Mouse (Mus musculus) retina, postnatal 7 days (tissue): ENCODE results near the gene Rapgef2.

Experiments
- DNase-seq: peaks from one replicate; pipeline ENCODE4 v3.0.0-alpha.2; 2012; ENCODE audit warnings: low read depth, low spot score

Rapgef2 gene

DNA sequence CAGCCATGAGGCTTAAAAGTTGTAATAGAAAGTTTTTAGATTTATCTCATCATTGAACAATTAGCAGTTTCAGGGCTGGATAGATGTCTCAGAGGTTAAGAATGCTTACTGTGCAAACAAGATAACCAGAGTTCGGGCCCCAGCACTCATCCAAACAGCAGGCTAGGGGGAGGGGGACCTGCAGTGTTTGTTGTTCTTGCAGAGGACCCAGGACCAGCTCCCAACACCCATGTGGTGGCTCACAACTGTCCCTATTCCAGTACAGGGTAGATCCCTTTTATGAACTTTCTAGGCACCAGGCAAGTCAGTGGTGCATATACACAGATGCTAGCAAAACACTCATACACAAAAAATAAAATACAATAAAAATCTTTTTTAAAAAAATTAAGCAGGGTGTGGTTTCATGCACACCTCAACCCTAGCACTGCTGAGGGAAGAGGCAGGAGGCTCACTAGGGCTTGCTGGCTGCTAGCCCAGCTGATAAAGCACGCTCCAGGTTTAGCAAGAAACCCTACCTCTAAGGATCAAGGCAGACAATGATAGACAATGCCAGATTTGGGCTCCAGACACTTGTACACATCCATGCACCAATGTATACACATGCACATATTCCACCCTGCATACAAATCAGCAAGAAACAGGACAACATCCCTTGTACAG, 118.0 kb downstream of the Rapgef2 start:
- no peak for DNase-seq

DNA sequence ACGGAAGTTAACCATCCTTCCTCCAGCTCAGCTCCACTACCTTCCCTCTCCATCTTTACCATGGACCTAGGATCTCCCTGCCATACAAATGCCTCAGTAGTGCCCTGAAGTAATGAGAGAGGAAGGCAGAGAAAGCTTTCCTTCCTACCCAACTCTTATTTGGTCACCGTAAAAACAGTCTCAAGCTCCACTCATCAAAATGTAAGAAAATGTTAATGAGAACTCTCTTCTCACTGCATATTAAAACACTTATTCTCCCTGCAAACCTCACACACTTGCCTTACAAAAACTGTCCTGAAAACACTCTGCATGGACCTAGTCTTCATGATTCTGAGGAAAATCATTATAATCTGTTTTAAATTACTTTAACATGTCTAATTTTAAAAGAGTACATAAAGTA, 118.7 kb downstream of the Rapgef2 start:
- no peak for DNase-seq

DNA sequence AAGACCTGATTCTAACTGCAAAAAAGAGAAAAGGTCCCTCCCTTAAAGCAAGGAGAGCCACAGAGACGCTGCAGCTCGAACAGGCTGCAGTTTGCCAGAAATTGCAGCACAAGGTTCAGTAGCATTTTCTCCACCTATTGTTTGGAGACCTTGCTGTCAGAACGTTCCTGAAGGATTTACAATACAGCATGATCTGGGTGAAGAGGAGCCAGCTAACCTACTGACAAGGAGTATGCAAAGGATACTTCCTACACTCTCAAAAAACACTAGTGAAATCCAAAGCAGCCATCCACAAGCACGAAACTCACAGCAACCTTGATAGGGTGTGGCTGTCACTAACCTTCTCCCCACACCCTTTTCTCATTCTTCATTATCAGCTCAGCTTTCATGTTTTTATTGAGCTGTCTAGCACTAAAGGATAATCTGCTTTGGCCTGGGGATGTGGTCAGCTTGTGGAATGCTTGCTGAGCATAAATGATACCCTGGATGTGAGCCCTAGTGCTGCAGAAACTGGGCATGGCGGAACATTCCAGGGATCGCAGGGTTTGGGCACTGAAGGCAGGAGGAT, 124.4 kb downstream of the Rapgef2 start:
- no peak for DNase-seq

DNA sequence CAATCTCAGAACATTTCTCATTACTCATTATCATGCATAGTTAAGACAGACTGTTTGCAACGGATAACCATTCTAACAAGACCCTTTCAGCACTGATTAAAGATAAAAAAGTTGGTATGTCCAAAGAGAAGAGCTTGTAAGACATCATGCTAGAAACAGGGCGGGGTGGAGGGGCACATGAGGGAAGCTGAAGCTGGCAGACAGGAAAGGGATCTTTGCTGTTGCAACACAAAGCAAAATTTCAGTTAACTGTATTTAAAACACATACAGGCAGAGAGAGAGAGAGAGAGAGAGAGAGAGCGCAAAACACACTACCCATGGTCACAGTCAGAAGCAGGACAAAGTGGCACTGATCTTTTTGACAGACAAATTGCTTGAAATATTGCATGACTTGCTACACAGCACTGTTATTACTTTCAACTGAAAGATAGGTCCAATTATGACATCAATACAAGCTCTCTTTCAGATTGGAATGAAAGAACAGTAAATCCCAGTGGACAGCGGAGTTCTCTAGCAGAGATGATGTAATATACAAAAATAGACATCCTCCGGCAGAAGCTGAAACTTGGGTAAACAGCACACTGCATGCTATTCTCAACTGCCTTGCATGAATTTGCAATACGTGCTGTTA, 125.1 kb downstream of the Rapgef2 start:
- DNase-seq: no peak

DNA sequence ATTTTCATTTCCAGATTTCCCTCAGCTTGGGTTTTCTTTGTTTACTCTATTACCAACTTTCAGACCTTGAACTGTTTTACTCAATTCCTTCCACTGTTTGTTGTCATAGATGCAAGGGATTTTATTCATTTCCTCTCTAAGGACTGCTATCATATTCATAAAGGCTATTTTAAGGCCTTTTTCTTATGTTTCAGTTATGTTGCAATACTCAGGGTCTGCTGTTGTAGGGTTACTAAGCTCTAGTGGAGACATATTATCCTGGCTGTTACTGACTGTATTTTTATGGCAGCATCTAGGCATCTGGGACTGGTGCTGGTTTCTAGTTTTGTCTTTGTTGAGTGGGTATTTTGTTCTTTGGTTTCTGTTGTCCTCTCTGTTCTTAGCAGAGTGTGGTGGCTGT, 128.1 kb downstream of the Rapgef2 start:
- no peak for DNase-seq

DNA sequence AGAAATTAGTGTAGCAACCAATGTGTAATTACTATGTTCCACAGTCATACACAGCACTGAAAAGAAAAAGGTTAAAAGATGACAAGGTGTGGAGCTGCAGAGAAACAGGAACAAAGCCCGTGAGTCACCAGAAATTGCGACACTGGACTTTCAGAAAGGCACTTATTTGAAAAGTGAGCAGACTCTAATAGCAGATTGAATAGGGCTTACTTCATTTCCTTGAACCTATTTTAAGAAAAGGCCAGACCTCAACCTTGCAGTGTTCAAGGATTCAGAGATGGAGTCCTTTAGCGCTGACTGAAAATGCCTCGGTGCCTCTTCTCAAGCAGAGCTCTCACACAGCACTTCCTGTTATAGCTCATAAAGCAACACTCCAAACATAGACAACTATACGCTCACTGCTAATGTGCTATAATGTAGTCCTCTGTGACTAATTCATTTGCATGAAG, 133.3 kb downstream of the Rapgef2 start:
- no peak for DNase-seq

DNA sequence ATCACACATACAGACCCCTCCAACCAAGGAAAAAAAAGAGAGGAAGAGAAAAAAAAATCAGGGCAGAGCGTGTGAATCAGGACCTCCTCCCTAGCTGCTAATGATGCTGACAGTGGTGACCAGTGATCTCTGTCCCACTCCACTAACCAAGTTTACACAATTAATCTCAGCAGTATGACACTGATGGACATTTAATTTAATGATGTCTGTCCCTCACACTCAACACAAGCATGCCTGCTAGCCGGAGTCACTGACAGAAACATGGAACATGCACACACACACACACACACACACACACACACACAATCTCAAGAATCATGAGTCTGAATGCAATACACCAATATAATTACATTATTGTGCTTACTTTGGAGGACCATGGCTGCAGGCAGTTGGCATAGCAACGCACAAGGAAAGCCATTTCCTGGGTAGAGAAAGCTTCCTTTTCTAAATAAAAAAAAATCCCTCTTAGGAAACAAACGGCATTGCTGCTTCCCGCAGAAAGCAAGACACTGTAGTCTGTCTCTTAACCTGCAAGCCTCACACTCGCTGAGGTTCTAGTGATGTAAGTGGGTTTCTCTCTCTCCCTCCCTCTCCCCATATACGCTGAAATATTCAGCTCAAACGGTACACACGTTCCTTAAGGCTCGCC, 140.8 kb downstream of the Rapgef2 start:
- no peak for DNase-seq

DNA sequence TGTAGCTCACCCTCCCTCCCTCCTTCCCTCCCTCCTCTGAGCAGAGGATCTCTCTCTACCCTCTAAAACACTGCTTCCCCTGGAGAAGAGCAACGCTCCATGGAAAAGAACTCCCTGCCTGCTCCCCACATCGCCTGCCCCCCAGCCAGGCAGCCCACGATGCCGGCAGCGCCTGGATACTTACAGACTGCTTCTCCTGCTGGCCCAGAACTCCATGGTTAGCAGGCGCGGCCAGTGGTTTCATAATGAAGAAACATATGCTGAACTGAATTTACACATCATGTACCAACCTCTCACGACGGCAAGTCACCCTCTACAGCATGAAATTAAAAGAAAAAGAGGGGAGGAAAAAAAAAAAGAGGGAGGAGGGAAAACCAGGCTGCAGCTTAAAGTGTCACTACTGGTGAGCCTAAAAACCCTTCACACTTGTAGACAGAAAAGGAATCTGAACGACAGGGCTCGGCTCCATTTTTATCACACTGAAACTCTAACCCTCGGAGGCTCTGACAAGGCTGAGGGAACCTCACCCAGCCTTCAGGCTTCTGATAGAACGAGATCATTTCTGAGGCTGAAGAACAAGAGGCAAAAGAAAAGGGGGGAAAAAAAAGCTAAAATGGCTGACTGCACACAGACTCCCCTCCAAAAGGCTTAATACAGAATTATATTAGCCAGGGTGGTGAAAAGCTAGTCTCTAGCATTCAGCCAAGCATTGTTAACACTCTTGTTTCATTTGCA, 141.5 kb downstream of the Rapgef2 start:
- no peak for DNase-seq

DNA sequence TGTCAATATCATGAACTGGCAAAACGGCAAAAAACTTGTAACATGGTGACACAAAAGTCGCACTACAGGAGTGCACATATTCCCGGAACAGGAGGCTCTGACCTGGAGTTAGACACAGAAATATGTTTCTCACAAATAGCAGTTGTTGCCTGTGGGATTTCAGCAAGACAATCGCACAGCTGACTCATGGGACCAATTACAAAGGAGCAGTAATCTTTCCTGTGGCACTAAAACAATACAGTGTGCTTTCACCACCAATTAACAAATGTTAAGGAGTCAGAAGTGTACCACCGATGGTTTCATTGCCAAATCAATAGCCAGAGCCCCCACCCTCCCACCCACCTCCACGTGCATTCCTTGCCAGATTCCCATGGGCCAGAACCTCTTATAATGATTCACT, 142.2 kb downstream of the Rapgef2 start:
- no peak for DNase-seq

DNA sequence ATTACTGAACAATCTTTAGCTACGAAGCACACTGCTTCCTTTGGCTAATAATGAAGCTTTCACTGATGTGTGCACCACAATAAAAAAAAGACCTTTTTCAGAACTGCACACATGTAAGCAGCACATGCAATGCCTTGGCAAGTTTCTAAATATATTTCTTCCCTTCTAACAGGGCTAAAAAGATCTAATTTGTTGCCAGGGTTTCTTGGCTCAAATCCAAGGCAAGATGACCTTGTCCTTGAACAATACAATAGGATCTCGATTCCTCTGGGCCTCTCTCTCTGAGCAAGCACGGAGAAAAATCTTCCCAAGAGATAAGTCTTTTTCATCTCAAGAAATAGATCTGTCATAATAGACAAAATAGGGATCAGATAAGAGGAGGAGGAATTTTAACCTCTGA, 147.1 kb downstream of the Rapgef2 start:
- DNase-seq: no peak

DNA sequence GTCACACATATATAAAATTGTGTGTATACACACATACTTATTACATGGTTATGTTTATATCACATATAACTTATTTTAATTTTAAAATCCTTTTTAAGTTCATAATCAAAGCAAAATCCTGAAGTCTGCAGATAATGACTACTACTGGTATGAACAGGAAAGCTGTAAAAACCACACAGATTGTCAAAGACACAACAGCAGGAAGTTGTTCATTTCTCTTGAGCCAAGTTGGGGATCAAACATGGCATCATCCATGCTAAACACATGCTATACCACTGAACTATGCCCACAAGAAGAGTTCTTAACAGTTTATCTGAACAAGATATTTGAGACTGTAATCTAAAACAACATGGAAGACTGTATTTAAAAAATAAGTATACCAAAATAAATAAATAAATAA, 147.7 kb downstream of the Rapgef2 start:
- no peak for DNase-seq

DNA sequence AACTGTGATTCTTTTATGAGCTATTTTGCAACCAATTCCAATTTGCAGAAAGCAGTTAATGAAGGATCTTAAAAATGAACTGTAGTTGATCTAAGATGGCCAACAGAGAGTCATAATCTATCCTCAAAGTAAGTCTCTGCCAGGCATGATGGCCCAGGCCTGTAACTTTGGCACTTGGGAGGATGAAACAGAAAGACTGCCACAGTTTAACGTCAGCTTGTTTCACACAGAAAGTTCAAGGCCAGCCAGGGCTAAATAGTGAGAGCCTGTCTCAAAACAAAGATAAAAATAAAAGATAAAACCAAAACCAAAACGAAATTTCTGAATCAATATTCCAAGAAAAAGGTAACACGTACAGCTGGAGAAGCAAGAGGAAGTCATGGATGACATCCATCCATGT, 155.3 kb downstream of the Rapgef2 start:
- DNase-seq: no peak

DNA sequence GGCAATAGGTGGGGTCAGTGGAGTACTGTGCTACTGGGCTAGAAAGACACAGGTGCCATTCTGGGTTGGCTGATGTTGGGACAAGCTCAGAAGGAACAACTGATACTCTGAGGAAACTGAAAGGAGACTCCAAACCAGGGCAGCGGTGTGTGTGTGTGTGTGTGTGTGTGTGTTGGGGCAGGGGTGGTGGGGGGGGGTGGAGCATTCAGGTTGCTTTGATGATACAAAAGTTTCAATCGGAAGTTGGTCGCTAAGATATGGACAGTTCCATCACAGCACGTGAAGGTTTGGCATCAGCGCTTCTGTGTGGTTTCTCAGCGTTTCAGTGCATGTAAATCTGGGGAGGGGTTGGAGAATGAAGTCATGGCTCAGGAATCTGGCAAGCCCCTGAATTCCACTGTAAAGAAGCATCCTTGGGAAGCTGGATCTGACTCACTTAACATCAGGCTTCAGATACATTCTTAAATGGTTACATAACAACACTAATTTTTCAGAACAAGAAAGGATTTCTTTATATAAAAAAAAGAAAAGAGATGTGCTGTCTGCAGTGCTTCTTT, 157.2 kb downstream of the Rapgef2 start:
- DNase-seq: no peak

DNA sequence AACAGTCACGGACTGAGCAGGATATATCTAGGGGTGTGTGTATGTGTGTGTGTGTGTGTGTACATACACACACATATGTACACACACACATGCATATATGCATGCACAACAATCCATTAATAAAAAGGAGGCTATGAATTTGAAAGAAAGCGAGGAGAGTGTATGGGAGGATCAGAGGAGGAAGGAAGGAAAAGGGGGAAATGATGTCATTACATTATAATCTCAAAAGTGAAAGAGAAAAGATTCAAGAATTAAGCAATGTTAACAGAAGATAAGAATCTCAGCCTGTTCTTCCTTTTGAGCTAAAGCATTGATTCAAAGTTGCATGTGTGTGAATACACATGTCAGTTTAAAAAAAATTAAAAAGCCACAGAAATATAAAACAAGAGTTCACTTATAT, 158.5 kb downstream of the Rapgef2 start:
- no peak for DNase-seq

DNA sequence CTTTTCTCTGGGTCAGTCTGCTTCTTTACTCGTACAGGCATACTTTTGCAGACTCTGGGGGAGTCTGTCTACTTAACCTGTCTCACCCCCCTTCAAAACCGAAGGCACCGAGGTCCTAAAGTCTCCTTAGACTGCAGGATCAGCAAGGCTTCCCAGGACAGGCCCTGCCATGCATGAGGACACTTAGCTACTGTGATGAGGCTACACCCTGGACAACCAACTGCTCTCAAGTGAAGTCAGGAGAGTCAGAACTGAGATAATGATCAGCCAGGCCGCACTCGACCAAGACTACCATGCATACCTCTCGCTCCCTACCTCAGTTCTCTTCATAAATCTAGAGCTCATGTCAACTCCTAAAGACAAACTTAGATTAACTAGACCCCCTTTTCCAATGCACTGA, 159.5 kb downstream of the Rapgef2 start:
- no peak for DNase-seq

DNA sequence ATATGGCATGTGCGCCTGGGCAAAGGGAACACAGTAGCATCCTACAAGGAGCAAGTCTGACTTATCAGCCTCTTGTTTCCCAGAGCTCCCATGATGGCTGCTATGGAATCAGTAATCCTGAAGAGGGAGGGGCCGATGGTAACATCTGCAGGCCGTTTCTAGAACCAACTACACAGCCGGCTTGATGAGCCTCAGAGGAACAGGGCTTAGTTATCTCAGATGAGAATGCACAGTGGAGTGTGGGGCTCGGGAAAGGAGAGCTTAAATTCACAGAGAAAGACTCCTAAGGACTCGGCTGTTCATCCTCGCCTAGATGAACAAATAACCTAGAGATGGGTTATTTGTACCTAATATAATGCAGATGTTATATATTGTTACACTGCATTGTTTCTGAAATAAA, 164.9 kb downstream of the Rapgef2 start:
- DNase-seq: no peak

DNA sequence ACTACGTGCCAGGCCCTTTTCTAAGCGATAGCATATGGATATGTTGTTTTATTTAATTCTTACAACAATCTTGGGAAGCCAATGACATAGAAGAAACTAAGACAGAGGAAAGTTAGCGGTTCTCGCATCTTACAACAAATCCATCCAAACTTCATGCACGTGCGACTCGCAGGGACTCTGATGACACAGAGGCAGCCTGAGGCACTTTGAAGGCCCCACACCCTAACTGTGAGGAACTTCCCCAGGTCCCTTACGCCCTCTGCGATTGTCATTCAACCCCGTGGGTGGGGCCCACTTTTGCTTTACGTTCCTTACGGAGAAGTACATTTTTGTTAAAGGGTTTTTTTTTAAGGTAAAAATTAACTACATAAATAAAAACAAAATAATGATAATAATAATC, 166.3 kb downstream of the Rapgef2 start:
- no peak for DNase-seq

DNA sequence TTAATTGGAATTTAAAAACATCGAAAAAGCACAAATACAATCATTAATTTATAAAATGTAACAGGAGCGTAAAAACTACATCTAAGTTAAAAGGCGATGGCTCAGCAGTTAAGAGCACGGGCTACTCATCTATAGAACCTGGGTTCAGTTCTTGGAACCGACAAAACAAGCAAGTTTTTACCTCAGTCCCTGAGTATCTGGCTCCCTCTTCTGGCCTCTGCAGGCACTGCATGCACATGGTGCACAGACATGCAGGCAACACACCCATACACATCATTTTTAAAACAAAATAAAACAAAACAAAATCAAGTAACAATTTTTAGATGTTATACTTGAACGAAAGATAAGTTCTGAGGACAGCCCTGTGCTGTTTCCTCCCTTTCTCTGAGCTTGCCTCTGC, 176.2 kb downstream of the Rapgef2 start:
- DNase-seq: no peak

DNA sequence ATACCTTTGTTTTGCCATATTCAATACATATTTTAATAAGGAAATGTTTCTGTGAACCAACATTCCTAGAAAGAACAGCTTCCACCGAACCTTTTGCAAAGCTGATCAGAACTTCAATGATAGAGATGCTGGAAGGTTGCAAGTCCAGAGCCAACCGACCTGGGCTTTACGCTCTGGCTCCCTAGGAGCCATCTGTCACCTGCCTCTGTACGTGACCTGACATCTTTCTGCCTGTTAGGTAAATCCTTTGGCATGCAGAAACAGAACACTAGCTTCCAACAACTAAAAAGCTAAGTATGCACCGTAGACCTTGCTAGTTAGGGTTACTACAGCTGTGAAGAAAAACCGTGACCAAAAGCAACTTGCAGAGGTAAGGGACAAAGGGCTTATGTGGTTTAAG, 178.1 kb downstream of the Rapgef2 start:
- DNase-seq: no peak

DNA sequence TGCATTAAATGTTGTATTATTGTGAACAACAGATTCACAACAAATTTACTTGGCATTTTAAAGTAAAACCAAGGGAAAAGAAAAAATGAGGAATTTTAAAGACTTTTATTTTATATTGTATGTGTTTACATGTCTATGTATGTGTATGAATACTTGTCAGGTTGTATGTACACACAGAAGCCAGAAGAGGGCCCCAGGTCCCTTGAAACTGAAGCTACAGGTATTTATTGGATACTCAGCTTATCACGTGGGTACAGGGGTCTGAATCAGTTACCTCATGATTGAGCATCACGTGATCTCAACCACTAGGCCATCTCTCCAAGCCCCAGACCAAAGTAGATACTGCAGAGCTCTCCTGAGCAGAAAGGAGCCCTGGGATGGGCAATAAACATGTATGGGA, 180.0 kb downstream of the Rapgef2 start:
- DNase-seq: no peak

DNA sequence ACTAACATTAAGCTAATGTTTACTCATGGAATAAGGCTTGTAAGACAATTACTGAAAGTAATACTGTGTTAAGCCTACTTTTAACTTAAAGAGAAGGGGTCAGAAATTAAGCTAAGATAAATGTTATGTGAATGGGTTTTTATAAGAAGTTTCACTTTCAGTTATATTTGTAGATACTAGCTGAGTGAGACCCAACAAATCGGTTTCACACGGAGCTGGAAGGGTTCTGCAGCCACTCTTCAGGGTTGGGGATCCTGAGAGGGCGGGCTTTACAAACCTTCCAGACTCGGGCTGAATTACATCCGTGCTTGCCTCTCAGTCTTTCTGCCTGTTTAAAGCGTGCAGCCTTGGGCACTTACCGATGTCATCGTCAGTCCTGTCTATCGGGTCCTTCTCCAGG, 182.7 kb downstream of the Rapgef2 start:
- no peak for DNase-seq

DNA sequence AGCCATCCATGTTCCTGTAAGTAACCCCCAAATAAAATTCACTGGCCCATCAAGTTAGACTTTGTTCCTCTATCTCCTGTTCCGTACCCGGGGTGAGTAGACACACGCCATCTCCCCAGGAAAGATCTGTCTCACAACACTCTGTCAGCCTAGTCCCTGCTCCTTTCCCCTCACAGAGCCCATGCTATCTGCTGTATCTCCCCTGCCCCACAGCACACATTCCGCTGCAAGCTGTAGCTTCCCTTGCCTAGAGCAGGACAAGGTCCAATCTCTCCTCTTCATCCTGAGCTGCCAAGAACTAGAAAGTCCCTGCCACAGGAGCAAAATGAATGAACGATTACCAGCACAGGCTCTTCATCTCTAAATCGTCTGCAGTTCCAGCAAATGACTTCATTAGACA, 184.6 kb downstream of the Rapgef2 start:
- no peak for DNase-seq
